Mouse (Mus musculus) lung, postnatal 0 days (tissue): ENCODE data around the gene Tmem117.

Experiments
- CTCF ChIP-seq: IDR thresholded peaks from 2 replicates; pipeline ENCODE4 v1.5.1; 2016; ENCODE audit warnings: antibody characterized with exemption, mild to moderate bottlenecking
- EP300 ChIP-seq: IDR thresholded peaks from 2 replicates; pipeline ENCODE4 v1.6.1; 2016; ENCODE audit warnings: antibody characterized with exemption, mild to moderate bottlenecking, control low read depth

DNA sequence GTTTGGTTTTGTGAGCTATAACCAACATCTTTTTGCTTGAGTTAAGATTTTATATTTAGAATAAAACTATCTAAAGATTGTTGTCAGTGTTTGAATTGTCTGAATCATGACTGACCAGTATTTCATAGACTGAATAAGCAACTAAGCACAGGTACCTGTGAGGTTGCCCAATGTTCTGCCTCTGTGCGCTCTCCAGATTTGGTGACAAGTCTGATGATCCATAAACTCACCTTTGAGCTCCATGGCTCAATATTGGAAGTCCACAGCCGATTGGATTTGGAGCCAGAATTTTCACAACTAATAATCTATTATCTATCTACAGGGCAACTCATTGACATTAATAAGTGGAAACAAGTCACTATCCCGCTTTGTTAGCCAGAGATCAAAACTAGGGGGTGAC is 312.9 kb downstream of the Tmem117 start:
- no peak for TF ChIP-seq CTCF
- TF ChIP-seq EP300, result no peak
